Mouse (Mus musculus): ENCODE results near the gene Ubl7.

- TF ChIP-seq HCFC1 (IDR thresholded peaks at IDR 0.05; ENCODE audit: borderline replicate concordance, insufficient read depth, low read length), result no peak
- no peak for TF ChIP-seq ZC3H11A (IDR thresholded peaks at IDR 0.05; ENCODE audit: borderline replicate concordance, low read depth, low read length)
- TF ChIP-seq CHD2 (IDR thresholded peaks at IDR 0.05; ENCODE audit: low read depth, low read length), result no peak
- no peak for TF ChIP-seq ZNF384 (IDR thresholded peaks at IDR 0.05; ENCODE audit: low read depth, low read length)
Observed at GRCm38 (mm10) chr9:57942039-57942438, 31.3 kb downstream of the Ubl7 start.
